Comparison of ENCODE assay signal across 20 mouse cellular contexts in the genomic region with DNA sequence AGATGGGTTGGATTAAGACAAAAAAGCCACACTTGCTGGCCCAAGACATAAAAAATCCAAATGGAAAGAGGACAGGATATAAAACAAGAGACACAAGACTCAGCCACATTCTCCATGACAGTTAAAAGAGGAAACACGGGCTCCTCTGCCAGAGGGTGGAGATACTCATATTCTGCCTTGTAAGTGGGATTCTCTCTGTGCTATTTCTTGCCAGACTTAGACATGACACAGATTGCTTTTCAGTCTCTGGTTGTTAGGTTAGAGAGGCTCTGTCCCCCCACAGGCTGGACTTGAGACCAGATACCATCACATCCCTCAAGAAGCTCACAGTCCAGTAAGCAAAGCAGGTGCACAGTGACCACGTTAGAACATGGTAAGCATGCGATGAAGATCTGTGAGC. TPM values are rescaled to one million over a fixed set of nuclear protein-coding genes. Genes with fewer than 3 reads are reported as not detected.
"Had no signal": no experiment of that assay in that cellular context is flagged by ENCODE, and none has a peak within 500 bp of the region (broad histone marks: within the 10 kb centered on the region; RNA-seq: fewer than 3 reads in every experiment).

No protein-coding gene starts in this region.

- H3K27ac ChIP-seq: kidney, embryonic 15.5 days; liver, embryonic 13.5 days; macrophage; midbrain, embryonic 10.5 days; midbrain, embryonic 13.5 days; neural tube, embryonic 13.5 days had no signal

- DNase-seq: kidney, adult 11 months; kidney, adult 8-10 months; kidney, postnatal 10 days; kidney, postnatal 36 days; liver, embryonic 13.5 days; lung, adult 2 months; retina, postnatal 1 day; right cerebral cortex, postnatal 25 days; thymus, postnatal 25 days had no signal

- H3K36me3 ChIP-seq: kidney, embryonic 15.5 days; liver, embryonic 13.5 days; midbrain, embryonic 10.5 days; midbrain, embryonic 13.5 days; neural tube, embryonic 13.5 days had no signal

- H3K4me3 ChIP-seq: kidney, embryonic 15.5 days; liver, embryonic 13.5 days; megakaryocyte, embryonic 14.5 days; midbrain, embryonic 10.5 days; midbrain, embryonic 13.5 days; myocyte; neural tube, embryonic 13.5 days had no signal

RNA-seq across cellular contexts. Expression of gene D430041D05Rik, which starts 2.2 kb away (rescaled TPM):
- total RNA-seq: liver, adult 2 months; monocyte, adult 5-6 weeks had no signal
- polyA plus RNA-seq: liver, adult 2 months; liver, embryonic 16.5 days; macrophage; small intestine, adult 2 months had no signal
